Mouse (Mus musculus): ENCODE results near the gene Mid1. TPM values are rescaled to one million over a fixed set of nuclear protein-coding genes. Genes with fewer than 3 reads are reported as not detected.
A peak's percentile ranks its signal among the peaks of the same experiment; 100 is the strongest.
"Not testable (repeated sequence)": the region's sequence is repeated elsewhere in the genome, so short reads cannot be mapped to it uniquely, and the experiment has no call there.

Gene Mid1
- total and polyA plus RNA-seq, 3 experiments, result 0.05 to 0.83 (median 0.12) TPM

DNA sequence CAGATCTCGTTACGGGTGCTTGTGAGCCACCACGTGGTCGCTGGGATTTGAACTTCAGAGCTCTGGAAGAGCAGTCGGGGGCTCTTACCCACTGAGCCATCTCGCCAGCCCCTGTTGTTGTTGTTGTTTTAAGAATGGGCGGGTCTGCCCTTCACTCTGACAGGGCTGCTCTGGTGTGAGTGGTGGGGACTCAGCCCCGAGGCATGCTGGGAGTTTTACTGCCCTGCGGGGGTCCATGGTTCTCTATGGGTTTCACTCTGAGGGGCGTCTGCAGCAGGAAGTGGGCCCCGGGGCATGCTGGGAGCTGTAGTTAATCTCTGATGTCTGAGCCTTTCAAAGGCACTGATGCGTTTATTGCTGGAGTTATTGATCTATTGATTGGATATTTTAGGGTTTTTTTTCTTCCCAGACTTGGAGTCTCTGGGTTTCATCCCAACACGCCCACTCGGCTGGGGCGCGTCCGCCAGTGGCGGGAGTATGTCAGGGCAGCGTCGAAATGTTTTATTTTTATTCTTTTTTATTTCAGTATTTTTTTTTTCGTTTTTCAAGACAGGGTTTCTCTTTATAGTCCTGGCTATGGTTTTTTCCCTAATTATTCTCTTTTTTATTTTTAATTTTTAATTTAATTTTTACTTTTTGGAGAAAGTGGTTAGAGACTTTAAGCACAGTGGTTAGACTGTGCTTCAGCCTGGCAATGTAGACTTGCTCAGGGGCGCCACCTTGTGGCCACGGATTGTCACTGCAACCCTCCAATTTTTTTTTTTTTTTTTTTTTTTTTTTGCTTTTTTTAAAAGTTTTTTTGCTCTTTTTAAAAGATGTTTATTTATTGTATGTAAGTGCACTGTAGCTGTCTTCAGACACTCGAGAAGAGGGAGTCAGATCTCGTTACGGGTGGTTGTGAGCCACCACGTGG lies 332.6 kb downstream of the Mid1 start:
- DNase-seq (ENCODE audit: low spot score), result peak; percentile 100
- peaks cover 10% of the 10 kb centered on the region for H3K9me3 ChIP-seq (replicated peaks)
- peak overlapping the region; percentile 58 for H3K4me3 ChIP-seq (ENCODE audit: low read depth, low read length)
- 0 out of 2 replicates have a peak, but pooled peaks have one; percentile 20 for TF ChIP-seq CTCF (IDR thresholded peaks at IDR 0.05; ENCODE audit: low read depth, low read length)
- peaks cover 15% of the 10 kb centered on the region for H3K4me1 ChIP-seq (ENCODE audit: insufficient read depth, low read depth, low read length)
- peak; percentile 99 for ATAC-seq (ENCODE audit: extremely low read depth, insufficient number of reproducible peaks, low FRiP score, poor library complexity, severe bottlenecking)
- peaks cover 21% of the 10 kb centered on the region for H3K36me3 ChIP-seq (replicated peaks)
- not testable (repeated sequence) for H3K27me3 ChIP-seq (ENCODE audit: insufficient read depth, low read length)

GRCm38 (mm10) chrX:170018571-170019218 lies 333.7 kb downstream of the Mid1 start:
- peaks cover 15% of the 10 kb centered on the region for H3K4me1 ChIP-seq (ENCODE audit: insufficient read depth, low read depth, low read length)
- TF ChIP-seq CTCF (IDR thresholded peaks at IDR 0.05; ENCODE audit: low read depth, low read length), result 0 out of 2 replicates have a peak, but pooled peaks have one; percentile 30
- peaks cover 10% of the 10 kb centered on the region for H3K9me3 ChIP-seq (replicated peaks)
- DNase-seq (ENCODE audit: low spot score) (peak; percentile 81), ATAC-seq (ENCODE audit: extremely low read depth, insufficient number of reproducible peaks, low FRiP score, poor library complexity, severe bottlenecking) (peak; percentile 40)
- H3K27me3 ChIP-seq (ENCODE audit: insufficient read depth, low read length), result not testable (repeated sequence)
- peaks cover 21% of the 10 kb centered on the region for H3K36me3 ChIP-seq (replicated peaks)
- H3K4me3 ChIP-seq (ENCODE audit: low read depth, low read length), result peak overlapping the region; percentile 68

- Histone ChIP-seq H3K36me3 (replicated peaks) (peaks cover 21% of the 10 kb centered on the region), H3K4me1 (ENCODE audit: insufficient read depth, low read depth, low read length) (peaks cover 15% of the 10 kb centered on the region), H3K9me3 (replicated peaks) (peaks cover 10% of the 10 kb centered on the region), H3K4me3 (ENCODE audit: low read depth, low read length) (peak overlapping the region; percentile 68; the same call in 1 of the 2 replicates)
- not testable (repeated sequence) for H3K27me3 ChIP-seq (ENCODE audit: insufficient read depth, low read length); ATAC-seq (ENCODE audit: extremely low read depth, insufficient number of reproducible peaks, low FRiP score, poor library complexity, severe bottlenecking)
- peak; percentile 52 for DNase-seq (ENCODE audit: low spot score)
Observed at GRCm38 (mm10) chrX:170019219-170019953, 334.4 kb downstream of the Mid1 start.

GRCm38 (mm10) chrX:170019954-170020689 lies 335.1 kb downstream of the Mid1 start:
- ATAC-seq (ENCODE audit: extremely low read depth, insufficient number of reproducible peaks, low FRiP score, poor library complexity, severe bottlenecking); H3K4me3 ChIP-seq (ENCODE audit: low read depth, low read length); H3K27me3 ChIP-seq (ENCODE audit: insufficient read depth, low read length): not testable (repeated sequence)
- peaks cover 21% of the 10 kb centered on the region for H3K36me3 ChIP-seq (replicated peaks)
- peak; percentile 71 for TF ChIP-seq CTCF (IDR thresholded peaks at IDR 0.05; ENCODE audit: low read depth, low read length)
- H3K9me3 ChIP-seq (replicated peaks), result peaks cover 10% of the 10 kb centered on the region
- peak; percentile 65 for DNase-seq (ENCODE audit: low spot score)
- H3K4me1 ChIP-seq (ENCODE audit: insufficient read depth, low read depth, low read length), result peaks cover 15% of the 10 kb centered on the region

- not testable (repeated sequence) for ATAC-seq (ENCODE audit: extremely low read depth, insufficient number of reproducible peaks, low FRiP score, poor library complexity, severe bottlenecking); DNase-seq (ENCODE audit: low spot score); H3K4me3 ChIP-seq (ENCODE audit: low read depth, low read length); H3K27me3 ChIP-seq (ENCODE audit: insufficient read depth, low read length)
- peaks cover 21% of the 10 kb centered on the region for H3K36me3 ChIP-seq (replicated peaks)
- H3K4me1 ChIP-seq (ENCODE audit: insufficient read depth, low read depth, low read length), result peaks cover 15% of the 10 kb centered on the region
- peaks cover 10% of the 10 kb centered on the region for H3K9me3 ChIP-seq (replicated peaks)
Observed at GRCm38 (mm10) chrX:170020690-170021050, 335.7 kb downstream of the Mid1 start.

- not testable (repeated sequence) for ATAC-seq (ENCODE audit: extremely low read depth, insufficient number of reproducible peaks, low FRiP score, poor library complexity, severe bottlenecking); H3K4me3 ChIP-seq (ENCODE audit: low read depth, low read length); DNase-seq (ENCODE audit: low spot score); H3K27me3 ChIP-seq (ENCODE audit: insufficient read depth, low read length)
- H3K36me3 ChIP-seq (replicated peaks), result peaks cover 21% of the 10 kb centered on the region
- peaks cover 15% of the 10 kb centered on the region for H3K4me1 ChIP-seq (ENCODE audit: insufficient read depth, low read depth, low read length)
- H3K9me3 ChIP-seq (replicated peaks), result peaks cover 10% of the 10 kb centered on the region
Observed at GRCm38 (mm10) chrX:170021205-170021604, 336.2 kb downstream of the Mid1 start.

GRCm38 (mm10) chrX:170021750-170022461 lies 336.9 kb downstream of the Mid1 start:
- not testable (repeated sequence) for H3K4me3 ChIP-seq (ENCODE audit: low read depth, low read length); H3K27me3 ChIP-seq (ENCODE audit: insufficient read depth, low read length); ATAC-seq (ENCODE audit: extremely low read depth, insufficient number of reproducible peaks, low FRiP score, poor library complexity, severe bottlenecking); DNase-seq (ENCODE audit: low spot score)
- peaks cover 10% of the 10 kb centered on the region for H3K9me3 ChIP-seq (replicated peaks)
- H3K36me3 ChIP-seq (replicated peaks), result peaks cover 21% of the 10 kb centered on the region
- peaks cover 15% of the 10 kb centered on the region for H3K4me1 ChIP-seq (ENCODE audit: insufficient read depth, low read depth, low read length)
- peak; percentile 21; the same call in 1 of the 2 replicates for TF ChIP-seq CTCF (IDR thresholded peaks at IDR 0.05; ENCODE audit: low read depth, low read length)

Other genes starting within 250 kb of the Mid1 start
- not detected in 2 replicates for gene 4933400A11Rik, start 94.4 kb downstream of the Mid1 start, total RNA-seq (2014; fragmentation: Nextera tagmentation)
- not detected in 2 replicates for gene 4933400A11Rik, start 94.4 kb downstream of the Mid1 start, total RNA-seq (2017)
- gene 4933400A11Rik, start 94.4 kb downstream of the Mid1 start, polyA plus RNA-seq (2012), result not detected in 2 replicates